Mouse (Mus musculus) limb, embryonic 14.5 days (tissue): ENCODE results near the gene Dhx40. TPM values are rescaled to one million over a fixed set of nuclear protein-coding genes. Genes with fewer than 3 reads are reported as not detected.
"Not testable (repeated sequence)": the region's sequence is repeated elsewhere in the genome, so short reads cannot be mapped to it uniquely, and the experiment has no call there.

ENCODE experiments used
- ATAC-seq: fragments of 200-750 bp; cut with Nextera tagmentation; 2 replicates; pipeline ENCODE4 v1.8.0; 2017; ENCODE audit warnings: low read depth, moderate number of reproducible peaks, moderate TSS enrichment; ENCODE audit not compliant: low FRiP score
- DNase-seq: peaks from one replicate; pipeline ENCODE4 v3.0.0-alpha.2; 2015; ENCODE audit warnings: low spot score
- H3K27ac ChIP-seq: fragments of 300-500 bp; sonication (generic); replicated peaks from 2 replicates; pipeline ENCODE4 v1.5.1; 2014; ENCODE audit warnings: low read depth, mild to moderate bottlenecking, low read length, moderate library complexity, mixed read lengths
- H3K27me3 ChIP-seq: fragments of 300-500 bp; sonication (generic); 2 replicates; pipeline ENCODE4 v1.6.1; 2014; ENCODE audit warnings: low read length, mixed read lengths; ENCODE audit not compliant: control insufficient read depth, insufficient read depth
- H3K36me3 ChIP-seq: fragments of 300-500 bp; sonication (generic); 2 replicates; pipeline ENCODE4 v1.6.1; 2014; ENCODE audit warnings: mild to moderate bottlenecking, low read length, moderate library complexity, mixed read lengths; ENCODE audit not compliant: control insufficient read depth, insufficient read depth
- H3K4me1 ChIP-seq: fragments of 300-500 bp; sonication (generic); 2 replicates; pipeline ENCODE4 v1.6.1; 2014; ENCODE audit warnings: antibody characterized with exemption, low read length, mixed read lengths; ENCODE audit not compliant: control insufficient read depth, insufficient read depth
- H3K4me2 ChIP-seq: fragments of 300-500 bp; sonication (generic); replicated peaks from 2 replicates; pipeline ENCODE4 v1.6.1; 2014; ENCODE audit warnings: low read depth, mild to moderate bottlenecking, low read length, moderate library complexity; ENCODE audit not compliant: severe bottlenecking
- H3K4me3 ChIP-seq: fragments of 300-500 bp; sonication (generic); replicated peaks from 2 replicates; pipeline ENCODE4 v1.5.1; 2014; ENCODE audit warnings: low read length
- H3K9ac ChIP-seq: fragments of 300-500 bp; sonication (generic); 2 replicates; pipeline ENCODE4 v1.6.1; 2014; ENCODE audit warnings: mild to moderate bottlenecking, low read depth, low read length, moderate library complexity; ENCODE audit not compliant: severe bottlenecking
- H3K9me3 ChIP-seq: fragments of 300-500 bp; sonication (generic); 2 replicates; pipeline ENCODE4 v1.6.1; 2016; ENCODE audit warnings: low read length; ENCODE audit not compliant: control insufficient read depth
- POLR2A ChIP-seq: fragments of 200-500 bp; IDR thresholded peaks from 2 replicates; pipeline ENCODE4 v1.8.0; 2012; ENCODE audit warnings: inconsistent platforms, mild to moderate bottlenecking, moderate library complexity, borderline replicate concordance; ENCODE audit not compliant: insufficient read depth, insufficient read length; ENCODE audit errors: extremely low read depth
- WGBS: fragments of 180-500 bp; shearing (Covaris S2); extraction: QIAGEN DNeasy Blood & Tissue Kit; methylation state at CpG from one replicate; pipeline ENCODE4 v1.1.7; 2014; 5-methylcytosine and 5-hydroxymethylcytosine counted together
- polyA plus RNA-seq, 2 experiments: library from polyadenylated mRNA; depleted of rRNA in 1 of 2; stranded (reverse) in 1 of 2; unstranded in 1 of 2; fragments of >200 nt; fragmentation: Nextera tagmentation in 1 of 2; extraction: Ambion mirVana in 1 of 2; gene quantifications; 2 replicates each; pipeline versions ENCODE4 v1.2.1 to v1.2.3; 2012 to 2014

Gene Dhx40
- polyA plus RNA-seq, 2 experiments = 15.2 to 23.3 TPM

DNA sequence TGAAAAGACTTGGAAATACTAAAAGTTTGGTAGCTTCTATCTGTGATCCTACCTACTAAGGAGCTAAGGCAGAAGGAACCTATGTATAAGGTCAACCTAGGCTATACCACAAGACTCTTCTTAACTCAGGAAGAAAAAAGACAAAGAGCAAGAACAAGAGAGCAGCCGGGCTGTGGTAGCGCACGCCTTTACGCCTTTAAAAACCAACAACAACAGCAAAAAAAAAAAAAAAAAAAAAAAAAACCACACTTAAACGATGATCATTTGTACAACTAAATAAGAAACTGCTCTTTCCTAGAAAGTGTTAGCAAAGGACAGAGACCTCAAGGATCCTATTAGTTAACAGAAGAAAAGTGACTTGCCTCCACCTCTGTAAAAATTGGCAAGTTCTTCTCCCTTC is 66.0 kb downstream of the Dhx40 start:
- no peak for DNase-seq
- H3K4me2 ChIP-seq = no peak overlapping the region
- no peak overlapping the region for H3K9ac ChIP-seq
- no peak for TF ChIP-seq POLR2A
- 97% methylated on average over 5 of the region's 5 CpGs for WGBS
- no peak for ATAC-seq
- H3K4me1 ChIP-seq = peaks cover 6% of the 10 kb centered on the region
- no peak overlapping the region for H3K4me3 ChIP-seq
- H3K9me3 ChIP-seq = no peaks in the 10 kb centered on the region
- peaks cover 8% of the 10 kb centered on the region for H3K36me3 ChIP-seq
- no peak overlapping the region for H3K27ac ChIP-seq
- H3K27me3 ChIP-seq = no peaks in the 10 kb centered on the region

DNA sequence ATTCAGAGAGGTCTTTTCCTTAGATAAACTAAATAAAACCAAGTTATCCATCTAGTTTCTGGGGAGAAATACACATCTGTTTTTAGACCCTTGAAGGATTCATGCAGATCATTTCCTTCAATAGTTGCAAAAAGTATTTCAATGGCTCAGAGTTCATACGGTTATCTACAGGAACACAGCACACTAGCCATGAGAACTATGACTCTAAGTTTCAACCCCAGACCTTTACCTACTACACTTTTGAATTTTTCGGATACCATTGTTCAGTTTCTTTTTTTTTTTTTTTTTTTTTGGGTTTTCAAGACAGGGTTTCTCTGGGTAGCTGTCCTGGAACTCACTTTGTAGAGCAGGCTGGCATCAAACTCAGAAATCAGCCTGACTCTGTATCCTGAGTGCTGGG is 68.1 kb downstream of the Dhx40 start:
- H3K9me3 ChIP-seq = no peaks in the 10 kb centered on the region
- 88% methylated on average over 2 of the region's 2 CpGs for WGBS
- no peaks in the 10 kb centered on the region for H3K4me1 ChIP-seq
- no peak for DNase-seq
- ATAC-seq = no peak
- no peak overlapping the region for H3K4me3 ChIP-seq
- H3K9ac ChIP-seq = no peak overlapping the region
- no peak overlapping the region for H3K27ac ChIP-seq
- H3K36me3 ChIP-seq = peaks cover 15% of the 10 kb centered on the region
- no peaks in the 10 kb centered on the region for H3K27me3 ChIP-seq
- TF ChIP-seq POLR2A = no peak
- H3K4me2 ChIP-seq = no peak overlapping the region

DNA sequence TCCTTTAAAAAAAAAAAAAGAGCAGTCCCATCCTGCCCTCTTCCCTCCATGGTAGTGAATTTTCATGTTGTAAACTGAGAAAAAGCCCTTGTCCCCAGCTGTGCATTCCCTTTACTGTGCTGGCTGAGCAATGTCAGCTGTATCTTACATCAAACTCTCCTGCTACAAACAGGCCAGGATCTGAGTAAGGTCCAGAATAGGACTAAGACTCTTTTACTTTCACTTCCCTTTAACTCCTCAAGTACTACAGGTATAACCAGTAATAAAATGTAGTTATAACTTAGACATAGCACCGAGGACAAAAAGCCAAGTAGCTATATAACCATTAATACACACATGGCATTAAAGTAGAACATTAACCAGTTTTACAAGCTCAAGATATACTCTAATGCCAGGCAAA is 68.6 kb downstream of the Dhx40 start:
- peaks cover 15% of the 10 kb centered on the region for H3K36me3 ChIP-seq

DNA sequence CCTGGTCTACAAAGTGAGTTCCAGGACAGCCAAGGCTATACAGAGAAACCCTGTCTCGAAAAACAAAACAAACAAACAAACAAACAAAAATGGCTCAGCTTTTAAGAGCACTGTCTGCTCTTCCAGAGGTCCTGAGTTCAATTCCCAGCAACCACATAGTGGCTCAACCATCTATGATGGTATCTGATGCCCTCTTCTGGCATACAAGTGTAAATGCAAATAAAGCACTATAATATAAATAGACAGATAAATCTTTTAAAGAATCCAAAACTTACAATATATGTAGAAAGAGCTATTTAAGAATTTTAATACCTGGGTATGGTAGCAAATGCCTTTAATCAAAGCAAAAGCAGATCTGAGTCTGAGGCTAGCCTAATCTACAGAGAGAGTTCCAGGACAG is 69.2 kb downstream of the Dhx40 start:
- DNase-seq, H3K4me3 ChIP-seq, H3K4me2 ChIP-seq, H3K9me3 ChIP-seq, H3K27me3 ChIP-seq, H3K9ac ChIP-seq, H3K4me1 ChIP-seq, H3K27ac ChIP-seq, ATAC-seq: not testable (repeated sequence)
- 95% methylated on average over 1 of the region's 1 CpGs for WGBS
- H3K36me3 ChIP-seq = peaks cover 21% of the 10 kb centered on the region

More for the DNA sequence above, 68.6 kb downstream of the Dhx40 start:
- no peak for TF ChIP-seq POLR2A
- Histone ChIP-seq H3K4me3 (no peak overlapping the region), H3K27ac (no peak overlapping the region), H3K9ac (no peak overlapping the region), H3K4me1 (no peaks in the 10 kb centered on the region), H3K9me3 (no peaks in the 10 kb centered on the region), H3K27me3 (no peaks in the 10 kb centered on the region), H3K4me2 (no peak overlapping the region)
- ATAC-seq (no peak), DNase-seq (no peak)
- WGBS = 53% methylated on average over 1 of the region's 1 CpGs

DNA sequence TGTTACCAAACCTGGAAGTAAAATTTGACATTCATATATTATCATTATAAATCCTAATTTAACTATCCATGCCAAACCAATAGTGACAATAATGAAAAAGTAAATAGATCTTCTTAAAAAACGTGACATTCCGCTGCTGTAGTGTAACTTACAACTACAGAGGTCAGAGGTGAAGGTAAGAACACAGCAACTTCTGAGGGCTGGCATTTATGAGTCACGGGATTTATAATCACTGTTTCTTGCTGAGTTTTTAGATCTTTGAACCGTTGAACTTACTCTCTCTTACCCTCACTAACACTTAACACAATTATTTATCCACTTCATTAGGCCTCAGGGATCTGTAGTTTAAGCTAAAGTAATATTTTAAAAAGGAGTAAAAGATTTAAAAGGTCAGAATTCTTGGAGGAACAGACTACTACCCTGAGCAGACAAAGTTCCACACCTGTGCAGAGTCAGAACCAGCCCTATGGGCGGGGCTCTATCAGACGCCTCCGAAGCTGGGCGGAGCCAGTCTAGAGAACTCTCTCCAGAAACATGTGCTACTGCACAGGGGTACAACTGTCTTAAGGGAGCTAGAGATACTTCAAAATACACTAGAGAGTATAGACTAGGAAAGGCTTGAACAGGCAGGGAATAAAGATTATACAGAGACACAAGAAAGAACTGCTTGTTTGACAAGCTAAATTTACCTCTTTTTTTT is 70.1 kb downstream of the Dhx40 start:
- no peaks in the 10 kb centered on the region for H3K9me3 ChIP-seq
- TF ChIP-seq POLR2A = no peak
- H3K4me3 ChIP-seq = no peak overlapping the region
- WGBS = 62% methylated on average over 8 of the region's 8 CpGs
- ATAC-seq (no peak), DNase-seq (no peak)
- H3K27me3 ChIP-seq = no peaks in the 10 kb centered on the region
- no peak overlapping the region for H3K27ac ChIP-seq
- no peak overlapping the region for H3K4me2 ChIP-seq
- H3K9ac ChIP-seq = no peak overlapping the region
- peaks cover 28% of the 10 kb centered on the region for H3K36me3 ChIP-seq
- no peaks in the 10 kb centered on the region for H3K4me1 ChIP-seq

DNA sequence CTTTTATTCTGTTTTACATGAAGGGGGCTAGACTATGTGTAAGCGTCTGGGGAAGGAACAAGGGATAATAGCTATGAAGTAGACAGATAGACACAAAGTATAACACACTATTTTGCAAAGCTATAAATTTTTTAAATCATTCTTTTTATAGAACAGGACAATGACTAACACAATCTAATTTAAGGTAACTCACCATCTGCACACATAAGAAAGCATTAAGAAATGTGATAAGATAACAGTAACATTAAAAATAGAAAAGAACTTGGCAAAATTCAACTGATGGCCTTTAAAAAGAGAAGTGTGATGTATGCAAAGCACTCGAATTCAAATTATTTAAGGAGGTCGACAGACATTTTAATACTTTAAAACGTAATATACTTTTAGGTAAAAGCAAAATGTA is 72.6 kb downstream of the Dhx40 start:
- no peak overlapping the region for H3K4me3 ChIP-seq
- DNase-seq (no peak), ATAC-seq (no peak)
- TF ChIP-seq POLR2A = no peak
- no peaks in the 10 kb centered on the region for H3K9me3 ChIP-seq
- H3K4me2 ChIP-seq = no peak overlapping the region
- no peak overlapping the region for H3K27ac ChIP-seq
- 91% methylated on average over 4 of the region's 4 CpGs for WGBS
- no peaks in the 10 kb centered on the region for H3K27me3 ChIP-seq
- H3K4me1 ChIP-seq = no peaks in the 10 kb centered on the region
- peaks cover 45% of the 10 kb centered on the region for H3K36me3 ChIP-seq
- H3K9ac ChIP-seq = no peak overlapping the region
